Mouse (Mus musculus) G1E (cell line): ENCODE measurements around the gene Cs.
"Not testable (repeated sequence)": the region's sequence is repeated elsewhere in the genome, so short reads cannot be mapped to it uniquely, and the experiment has no call there.

Experiments used
- CTCF ChIP-seq: IDR thresholded peaks from 2 replicates; pipeline ENCODE4 v1.5.1; 2012; ENCODE audit warnings: low read depth, low read length, inconsistent platforms, mixed read lengths
- GATA1 ChIP-seq: IDR thresholded peaks from 2 replicates; pipeline ENCODE4 v1.6.1; 2012; ENCODE audit warnings: borderline replicate concordance, low read length, inconsistent platforms, mixed read lengths
- POLR2AphosphoS5 ChIP-seq: IDR thresholded peaks from 2 replicates; pipeline ENCODE4 v1.6.1; 2012; ENCODE audit warnings: low read depth, low read length, inconsistent platforms; ENCODE audit not compliant: insufficient replicate concordance
- TAL1 ChIP-seq: conservative IDR thresholded peaks from 2 replicates; pipeline ENCODE4 v1.6.1; 2012; ENCODE audit warnings: low read depth, low read length, inconsistent platforms, mixed read lengths

DNA sequence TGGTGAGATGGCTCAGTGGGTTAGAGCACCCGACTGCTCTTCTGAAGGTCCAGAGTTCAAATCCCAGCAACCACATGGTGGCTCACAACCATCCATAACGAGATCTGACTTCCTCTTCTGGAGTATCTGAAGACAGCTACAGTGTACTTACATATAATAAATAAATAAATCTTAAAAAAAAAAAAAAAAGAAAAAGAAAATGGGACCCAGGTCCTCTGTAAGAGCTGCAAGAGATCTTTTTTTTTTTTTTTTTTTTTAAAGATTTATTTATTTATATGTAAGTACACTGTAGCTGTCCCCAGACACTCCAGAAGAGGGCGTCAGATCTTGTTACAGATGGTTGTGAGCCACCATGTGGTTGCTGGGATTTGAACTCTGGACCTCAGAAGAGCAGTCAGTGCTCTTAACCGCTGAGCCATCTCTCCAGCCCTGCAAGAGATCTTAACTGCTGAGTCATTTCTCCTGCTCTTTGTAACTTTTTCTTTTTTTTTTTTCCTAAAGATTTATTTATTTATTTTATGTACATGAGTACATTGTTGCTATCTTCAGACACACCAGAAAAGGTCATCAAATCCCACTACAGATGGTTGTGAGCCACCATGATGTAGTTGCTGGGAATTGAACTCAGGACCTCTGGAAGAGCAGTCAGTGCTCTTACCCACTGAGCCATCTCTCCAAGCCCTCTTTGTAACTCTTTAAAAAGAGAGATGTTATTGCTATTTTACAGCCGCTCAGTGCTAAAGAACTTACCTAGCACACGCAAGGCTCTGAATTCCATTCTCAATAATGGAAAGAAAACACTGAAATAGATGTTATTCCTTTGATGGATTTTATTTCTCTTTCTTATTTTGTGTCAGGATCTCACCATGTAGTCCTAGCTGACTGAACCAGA, 4.9 kb upstream of the Cs start:
- not testable (repeated sequence) for TF ChIP-seq POLR2AphosphoS5, CTCF, GATA1, TAL1
